ENCODE assay signal across 8 mouse cellular contexts in genomic region chr2:74300366-74300791, GRCm38 (mm10).
DNase-seq lines count a peak whose midpoint lies in the region; ATAC-seq and TF ChIP-seq lines count a peak whose summit lies in the region.

No protein-coding gene starts in this region.

- no peak overlapping the region for H3K9ac ChIP-seq in liver, embryonic 15.5 days

- no peak for ATAC-seq in G1E (ENCODE audit: extremely low read depth, insufficient number of reproducible peaks, low FRiP score, poor library complexity, severe bottlenecking)
- ATAC-seq in liver, embryonic 15.5 days (ENCODE audit: insufficient read depth) = no peak

- no peak overlapping the region for H3K27ac ChIP-seq in forebrain, embryonic 10.5 days
- no peak overlapping the region for H3K27ac ChIP-seq in liver, embryonic 15.5 days (replicated peaks)

- no peak overlapping the region for H3K4me3 ChIP-seq in G1E (ENCODE audit: low read depth, low read length)
- peak overlapping the region; percentile 42 for H3K4me3 ChIP-seq in forebrain, embryonic 10.5 days
- H3K4me3 ChIP-seq in liver, embryonic 15.5 days (replicated peaks) = no peak overlapping the region

- H3K27me3 ChIP-seq in G1E (ENCODE audit: insufficient read depth, low read length) = no peaks in the 10 kb centered on the region; the same call in 1 of the 2 replicates
- peaks cover 29% of the 10 kb centered on the region for H3K27me3 ChIP-seq in forebrain, embryonic 10.5 days (ENCODE audit: poor library complexity, severe bottlenecking)
- 0 out of 2 replicates have a peak, but pooled peaks cover 5% of the 10 kb centered on the region for H3K27me3 ChIP-seq in liver, embryonic 15.5 days

- TF ChIP-seq CTCF in G1E (IDR thresholded peaks at IDR 0.05; ENCODE audit: low read depth, low read length) = peak; percentile 5; the same call in 1 of the 2 replicates

- intact Hi-C loops in heart, postnatal 14 days (cut with DNase I) = loop anchor here (1.0 to 5.0 kb wide), 3 partner anchors 233 to 364 kb away; no protein-coding TSS in a partner anchor

- 3% methylated on average over 11 of the region's 11 CpGs for WGBS in forebrain, embryonic 10.5 days
- WGBS in liver, embryonic 15.5 days (ENCODE audit: insufficient replicate concordance) = 2% methylated on average over 11 of the region's 11 CpGs

- 0 out of 2 replicates have a peak overlapping the region, but pooled peaks have one; percentile 8 for H3K4me2 ChIP-seq in liver, embryonic 15.5 days

- no peaks in the 10 kb centered on the region for H3K36me3 ChIP-seq in G1E (replicated peaks)
- no peaks in the 10 kb centered on the region for H3K36me3 ChIP-seq in forebrain, embryonic 10.5 days (replicated peaks)
- no peaks in the 10 kb centered on the region for H3K36me3 ChIP-seq in liver, embryonic 15.5 days (replicated peaks)

- no peak for DNase-seq in G1E (ENCODE audit: low spot score)
- DNase-seq in adrenal gland, postnatal 4 days (ENCODE audit: low spot score in 2 of 2) = peak; percentile 7 to 10
- DNase-seq in forebrain, embryonic 10.5 days (ENCODE audit: extremely low spot score, low spot score) = peak; percentile 58
- DNase-seq in heart, postnatal 14 days = peak; percentile 54 to 71
- peak; percentile 62 for DNase-seq in layer of hippocampus, adult 11-12 months (ENCODE audit: low spot score)
- DNase-seq in retina, embryonic 14.5 days (ENCODE audit: low spot score) = peak; percentile 89
- no peak for DNase-seq in T-cell, adult 2 months (ENCODE audit: low spot score)

- no peaks in the 10 kb centered on the region for H3K9me3 ChIP-seq in G1E (replicated peaks)
- no peaks in the 10 kb centered on the region for H3K9me3 ChIP-seq in forebrain, embryonic 10.5 days
- no peaks in the 10 kb centered on the region for H3K9me3 ChIP-seq in liver, embryonic 15.5 days (replicated peaks)

- no peaks in the 10 kb centered on the region for H3K4me1 ChIP-seq in G1E (ENCODE audit: insufficient read depth, low read depth, low read length)
- peaks cover 5% of the 10 kb centered on the region; the same call in 1 of the 2 replicates for H3K4me1 ChIP-seq in forebrain, embryonic 10.5 days
- no peaks in the 10 kb centered on the region for H3K4me1 ChIP-seq in liver, embryonic 15.5 days (replicated peaks)

Comparison
In these comparisons a context has a peak if more than half of its experiments do, and no peak if none do; other contexts are left out.
1. DNase-seq: peak in adrenal gland, postnatal 4 days (2 of 2), forebrain, embryonic 10.5 days (single experiment), heart, postnatal 14 days (2 of 2), layer of hippocampus, adult 11-12 months (single experiment) and retina, embryonic 14.5 days (single experiment); none in G1E (single experiment) and T-cell, adult 2 months (single experiment).